Mouse (Mus musculus) liver, postnatal 0 days (tissue): ENCODE measurements around the gene Kcnc2. TPM values are rescaled to one million over a fixed set of nuclear protein-coding genes. Genes with fewer than 3 reads are reported as not detected.

ENCODE experiments used
- ATAC-seq: fragments of 200-750 bp; cut with Nextera tagmentation; 2 replicates; pipeline ENCODE4 v1.8.0; 2017; ENCODE audit warnings: mild to moderate bottlenecking, moderate library complexity
- DNase-seq: peaks from one replicate; pipeline ENCODE4 v3.0.0-alpha.2; 2016
- H3K27ac ChIP-seq: fragments of 300-500 bp; sonication (generic); 2 replicates; pipeline ENCODE4 v1.5.1; 2014; ENCODE audit warnings: antibody characterized with exemption, moderate library complexity, mild to moderate bottlenecking, low read depth
- H3K27me3 ChIP-seq: fragments of 300-500 bp; sonication (generic); 2 replicates; pipeline ENCODE4 v1.6.1; 2014; ENCODE audit warnings: low read length, control low read depth, mixed read lengths; ENCODE audit not compliant: insufficient read depth
- H3K36me3 ChIP-seq: fragments of 300-500 bp; sonication (generic); replicated peaks from 2 replicates; pipeline ENCODE4 v1.6.1; 2014; ENCODE audit warnings: mild to moderate bottlenecking, control low read depth, low read length, moderate library complexity, mixed read lengths; ENCODE audit not compliant: insufficient read depth
- H3K4me1 ChIP-seq: fragments of 300-500 bp; sonication (generic); 2 replicates; pipeline ENCODE4 v1.6.1; 2014; ENCODE audit warnings: antibody characterized with exemption, mild to moderate bottlenecking, control low read depth; ENCODE audit not compliant: insufficient read depth
- H3K4me2 ChIP-seq: fragments of 300-500 bp; sonication (generic); 2 replicates; pipeline ENCODE4 v1.6.1; 2014; ENCODE audit warnings: low read depth, mild to moderate bottlenecking, low read length, moderate library complexity, mixed read lengths
- H3K4me3 ChIP-seq: fragments of 300-500 bp; sonication (generic); 2 replicates; pipeline ENCODE4 v1.5.1; 2014; ENCODE audit warnings: low read depth, low read length
- H3K9ac ChIP-seq: fragments of 300-500 bp; sonication (generic); replicated peaks from 2 replicates; pipeline ENCODE4 v1.6.1; 2014; ENCODE audit warnings: mild to moderate bottlenecking, moderate library complexity
- H3K9me3 ChIP-seq: fragments of 300-500 bp; sonication (generic); 2 replicates; pipeline ENCODE4 v1.6.1; 2016; ENCODE audit warnings: mild to moderate bottlenecking, control low read depth, low read length, mixed read lengths
- CTCF ChIP-seq: sonication (generic); IDR thresholded peaks from 2 replicates; pipeline ENCODE4 v1.5.1; 2016; ENCODE audit warnings: antibody characterized with exemption, low read depth
- EP300 ChIP-seq: IDR thresholded peaks from 2 replicates; pipeline ENCODE4 v1.6.1; 2016; ENCODE audit warnings: antibody characterized with exemption, low read depth, mild to moderate bottlenecking
- WGBS: fragments of 180-500 bp; shearing (Covaris S2); extraction: QIAGEN DNeasy Blood & Tissue Kit; methylation state at CpG from one replicate; pipeline ENCODE4 v1.1.7; 2014; ENCODE audit not compliant: insufficient replicate concordance; 5-methylcytosine and 5-hydroxymethylcytosine counted together
- polyA plus RNA-seq: library from polyadenylated mRNA; unstranded; fragments of >200 nt; fragmentation: Nextera tagmentation; extraction: Ambion mirVana; gene quantifications from 2 replicates; pipeline ENCODE4 v1.2.1, GENCODE M21; 2015

Kcnc2 gene
- polyA plus RNA-seq, 1 experiment from 2014 or later, result not detected

GRCm38 (mm10) chr10:112378465-112378864 is 107.5 kb downstream of the Kcnc2 start:
- no peak overlapping the region for H3K9ac ChIP-seq
- no peak overlapping the region for H3K4me2 ChIP-seq
- no peak overlapping the region for H3K4me3 ChIP-seq
- no peaks in the 10 kb centered on the region for H3K36me3 ChIP-seq
- DNase-seq (no peak), ATAC-seq (no peak)
- H3K9me3 ChIP-seq, result no peaks in the 10 kb centered on the region
- H3K27me3 ChIP-seq, result no peaks in the 10 kb centered on the region
- no peaks in the 10 kb centered on the region for H3K4me1 ChIP-seq
- H3K27ac ChIP-seq, result no peak overlapping the region
- 64% methylated on average over 6 of the region's 6 CpGs for WGBS
- TF ChIP-seq CTCF, result no peak

- Histone ChIP-seq H3K4me2 (no peak overlapping the region), H3K9ac (no peak overlapping the region), H3K4me1 (no peaks in the 10 kb centered on the region), H3K27ac (no peak overlapping the region), H3K27me3 (no peaks in the 10 kb centered on the region), H3K36me3 (no peaks in the 10 kb centered on the region), H3K9me3 (no peaks in the 10 kb centered on the region), H3K4me3 (no peak overlapping the region)
- ATAC-seq, result no peak
- TF ChIP-seq CTCF, result no peak
- no peak for TF ChIP-seq EP300
- 82% methylated on average over 6 of the region's 6 CpGs for WGBS
- no peak for DNase-seq
Observed at GRCm38 (mm10) chr10:112380590-112380989, 109.7 kb downstream of the Kcnc2 start.

- ATAC-seq (no peak), DNase-seq (no peak)
- Histone ChIP-seq H3K9ac (no peak overlapping the region), H3K9me3 (no peaks in the 10 kb centered on the region), H3K36me3 (no peaks in the 10 kb centered on the region), H3K27ac (no peak overlapping the region), H3K4me1 (no peaks in the 10 kb centered on the region), H3K27me3 (no peaks in the 10 kb centered on the region), H3K4me3 (no peak overlapping the region), H3K4me2 (no peak overlapping the region)
- WGBS, result 61% methylated on average over 8 of the region's 8 CpGs
- TF ChIP-seq EP300 (no peak), CTCF (no peak)
Observed at GRCm38 (mm10) chr10:112394399-112394970, 123.6 kb downstream of the Kcnc2 start.

GRCm38 (mm10) chr10:112397194-112397593 is 126.3 kb downstream of the Kcnc2 start:
- Histone ChIP-seq H3K9me3 (no peaks in the 10 kb centered on the region), H3K4me3 (no peak overlapping the region), H3K27ac (no peak overlapping the region), H3K4me1 (no peaks in the 10 kb centered on the region), H3K36me3 (no peaks in the 10 kb centered on the region), H3K9ac (no peak overlapping the region), H3K27me3 (no peaks in the 10 kb centered on the region), H3K4me2 (no peak overlapping the region)
- 36% methylated on average over 2 of the region's 2 CpGs for WGBS
- TF ChIP-seq EP300 (no peak), CTCF (no peak)
- ATAC-seq, result no peak
- no peak for DNase-seq

- no peak for ATAC-seq
- H3K9me3 ChIP-seq, result no peaks in the 10 kb centered on the region
- 77% methylated on average over 9 of the region's 9 CpGs for WGBS
Observed at GRCm38 (mm10) chr10:112400591-112401404, 129.9 kb downstream of the Kcnc2 start.

GRCm38 (mm10) chr10:112409525-112409924 is 138.6 kb downstream of the Kcnc2 start:
- Histone ChIP-seq H3K27ac (no peak overlapping the region), H3K9ac (no peak overlapping the region), H3K4me1 (no peaks in the 10 kb centered on the region), H3K36me3 (no peaks in the 10 kb centered on the region), H3K4me2 (no peak overlapping the region), H3K27me3 (no peaks in the 10 kb centered on the region), H3K9me3 (no peaks in the 10 kb centered on the region), H3K4me3 (no peak overlapping the region)
- no peak for DNase-seq
- ATAC-seq, result no peak
- WGBS, result 58% methylated on average over 2 of the region's 2 CpGs
- TF ChIP-seq CTCF (no peak), EP300 (no peak)

More at GRCm38 (mm10) chr10:112400591-112401404, 129.9 kb downstream of the Kcnc2 start:
- H3K27me3 ChIP-seq, result no peaks in the 10 kb centered on the region
- no peak for TF ChIP-seq CTCF
- TF ChIP-seq EP300, result no peak
- no peak overlapping the region for H3K9ac ChIP-seq
- H3K27ac ChIP-seq, result no peak overlapping the region
- no peaks in the 10 kb centered on the region for H3K36me3 ChIP-seq
- no peak overlapping the region for H3K4me2 ChIP-seq
- DNase-seq, result no peak
- no peak overlapping the region for H3K4me3 ChIP-seq
- no peaks in the 10 kb centered on the region for H3K4me1 ChIP-seq
